Mouse (Mus musculus) heart, adult 2 months (tissue): ENCODE measurements around the gene Ccdc8.

ENCODE experiments used
- CTCF ChIP-seq: fragments of 200-600 bp; IDR thresholded peaks from 2 replicates; pipeline ENCODE4 v1.8.1; 2022; ENCODE audit warnings: antibody characterized with exemption, mild to moderate bottlenecking, moderate library complexity
- EP300 ChIP-seq: fragments of 200-500 bp; IDR thresholded peaks from 2 replicates; pipeline ENCODE4 v1.6.1; 2011; ENCODE audit warnings: low read depth, low read length, control low read depth; ENCODE audit not compliant: insufficient read depth
- POLR2A ChIP-seq: fragments of 200-500 bp; IDR thresholded peaks from 2 replicates; pipeline ENCODE4 v1.6.1; 2011; ENCODE audit warnings: mild to moderate bottlenecking, low read depth, low read length, control low read depth; ENCODE audit not compliant: insufficient read depth

GRCm38 (mm10) chr7:16990006-16990744, 2.3 kb upstream of the Ccdc8 start:
- no peak for TF ChIP-seq CTCF
- TF ChIP-seq POLR2A, result no peak
- no peak for TF ChIP-seq EP300
